Mouse (Mus musculus) regulatory T cell (primary cell): ENCODE results near the gene Armc7.
"Not testable (repeated sequence)": the region's sequence is repeated elsewhere in the genome, so short reads cannot be mapped to it uniquely, and the experiment has no call there.

ENCODE experiments used
- in situ Hi-C: fragments of 300-600 bp; cut with MboI, MseI; formaldehyde crosslinking; loops from one replicate; pipeline ENCODE4 v1.15.1; 2025; ENCODE audit warnings: high pct_unique_total_duplicates

The Armc7 gene

DNA sequence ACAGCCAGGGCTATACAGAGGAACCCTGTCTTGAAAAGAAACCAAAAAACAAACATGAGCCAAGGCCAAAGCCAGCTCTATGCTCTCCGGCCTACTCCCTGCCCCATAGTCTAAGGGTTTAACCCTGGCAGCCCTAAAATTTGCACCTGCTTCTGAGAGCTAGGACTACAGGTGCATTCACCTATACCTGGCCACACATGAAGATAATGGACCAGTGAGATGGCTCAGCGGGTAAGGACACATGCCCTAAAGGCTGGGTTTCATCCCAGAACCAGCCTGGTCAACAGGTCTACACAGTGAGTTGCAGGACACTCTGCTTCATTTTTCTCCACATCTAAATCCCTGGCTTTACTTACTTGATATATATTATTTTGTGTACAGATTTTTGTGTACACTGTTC, 46.8 kb downstream of the Armc7 start:
- in situ Hi-C loops: no loop called here

DNA sequence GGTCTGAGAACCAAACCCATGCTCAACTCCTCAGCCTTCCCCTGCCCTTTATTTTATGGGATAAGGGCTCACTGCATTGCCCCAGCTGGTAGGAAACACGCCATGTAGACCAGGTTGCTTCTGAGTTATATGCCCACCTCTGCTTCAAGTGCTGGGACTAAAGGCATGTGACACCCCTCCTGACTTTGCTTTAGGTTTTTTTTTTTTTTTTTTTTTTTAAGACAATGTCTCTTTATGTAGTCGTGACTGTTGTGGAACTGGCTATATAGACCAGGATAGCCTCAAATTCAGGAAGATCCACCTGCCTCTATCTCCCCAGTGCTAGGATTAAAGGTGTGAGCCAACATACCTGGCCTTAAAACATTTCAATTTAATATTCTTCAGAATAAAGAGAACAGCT, 47.2 kb downstream of the Armc7 start:
- in situ Hi-C loops: no loop called here

DNA sequence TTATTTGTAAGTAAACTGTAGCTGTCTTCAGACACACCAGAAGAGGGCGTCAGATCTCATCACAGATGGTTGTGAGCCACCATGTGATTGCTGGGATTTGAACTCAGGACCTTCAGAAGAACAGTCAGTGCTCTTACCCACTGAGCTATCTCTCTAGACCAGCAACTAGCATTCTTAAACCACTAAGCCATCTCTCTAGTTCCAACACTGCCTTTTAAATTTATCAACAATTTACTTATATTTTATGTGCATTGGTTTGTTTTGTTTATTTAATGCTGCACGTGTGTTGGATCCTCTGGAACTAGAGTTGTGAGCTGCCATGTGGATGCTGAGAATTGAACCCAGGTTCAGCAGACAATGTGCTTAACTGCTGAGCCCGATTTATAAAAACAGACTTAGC, 51.0 kb downstream of the Armc7 start:
- in situ Hi-C loops: not testable (repeated sequence)

DNA sequence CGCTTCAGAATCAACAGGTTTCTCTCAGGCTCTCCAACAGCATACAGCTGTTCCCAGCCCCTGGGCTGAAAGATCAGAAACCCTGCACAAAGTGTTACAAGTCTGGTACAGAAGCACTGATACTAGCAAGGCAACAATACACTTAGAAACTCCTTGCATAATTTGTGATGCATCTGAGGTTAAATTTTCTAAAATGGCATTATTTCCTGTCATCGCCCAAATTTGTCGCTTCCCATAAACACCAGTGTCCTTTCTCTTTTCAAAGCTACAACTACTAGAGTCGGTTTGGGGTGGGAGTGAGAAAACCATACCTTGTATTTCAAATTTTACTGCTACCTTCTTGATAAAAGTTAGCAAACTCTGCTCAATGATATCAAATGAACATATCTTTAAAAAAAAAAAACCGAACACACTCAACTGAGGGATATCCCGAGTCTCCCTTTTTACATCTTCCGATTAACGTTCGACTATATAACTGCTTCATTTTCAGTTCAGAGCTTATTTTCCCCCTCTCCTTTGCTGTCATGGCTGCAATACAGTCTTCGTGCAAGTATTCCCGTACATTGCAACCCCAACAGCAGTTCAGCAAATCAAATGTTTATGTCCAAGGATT, 59.4 kb downstream of the Armc7 start:
- in situ Hi-C loops: no loop called here

DNA sequence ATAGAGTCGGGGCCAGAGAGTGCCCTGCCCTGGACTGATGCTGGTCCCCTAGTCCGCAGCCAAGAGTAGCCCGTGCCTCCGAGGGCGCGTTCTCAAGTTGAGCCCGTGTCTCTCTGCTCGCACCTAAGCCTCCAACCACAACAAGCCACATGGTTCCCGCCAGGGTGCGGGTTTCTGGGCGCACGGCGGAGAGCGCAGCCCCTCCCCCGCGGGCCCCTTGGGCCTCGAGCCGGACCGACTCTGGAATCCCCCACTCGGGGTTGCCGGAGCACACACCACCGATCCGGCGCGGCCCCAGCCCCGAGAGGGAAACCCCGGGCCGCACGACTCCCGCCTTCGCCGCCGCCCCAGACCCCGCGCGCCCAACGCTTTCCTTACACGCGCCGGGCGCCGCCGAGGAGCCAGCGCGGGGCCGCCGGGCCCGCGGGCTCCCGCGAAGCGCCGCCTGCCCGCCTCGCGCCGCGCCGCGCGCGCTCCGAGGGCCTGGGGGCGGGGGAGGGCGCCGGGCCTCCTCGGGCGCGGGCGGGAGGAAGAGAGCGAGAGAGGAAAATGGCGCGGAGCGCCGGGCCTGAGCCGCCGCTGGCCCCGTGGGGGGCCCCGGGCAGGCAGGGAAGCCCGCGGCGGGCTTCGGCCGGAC, 60.1 kb downstream of the Armc7 start:
- in situ Hi-C loops: no loop called here

DNA sequence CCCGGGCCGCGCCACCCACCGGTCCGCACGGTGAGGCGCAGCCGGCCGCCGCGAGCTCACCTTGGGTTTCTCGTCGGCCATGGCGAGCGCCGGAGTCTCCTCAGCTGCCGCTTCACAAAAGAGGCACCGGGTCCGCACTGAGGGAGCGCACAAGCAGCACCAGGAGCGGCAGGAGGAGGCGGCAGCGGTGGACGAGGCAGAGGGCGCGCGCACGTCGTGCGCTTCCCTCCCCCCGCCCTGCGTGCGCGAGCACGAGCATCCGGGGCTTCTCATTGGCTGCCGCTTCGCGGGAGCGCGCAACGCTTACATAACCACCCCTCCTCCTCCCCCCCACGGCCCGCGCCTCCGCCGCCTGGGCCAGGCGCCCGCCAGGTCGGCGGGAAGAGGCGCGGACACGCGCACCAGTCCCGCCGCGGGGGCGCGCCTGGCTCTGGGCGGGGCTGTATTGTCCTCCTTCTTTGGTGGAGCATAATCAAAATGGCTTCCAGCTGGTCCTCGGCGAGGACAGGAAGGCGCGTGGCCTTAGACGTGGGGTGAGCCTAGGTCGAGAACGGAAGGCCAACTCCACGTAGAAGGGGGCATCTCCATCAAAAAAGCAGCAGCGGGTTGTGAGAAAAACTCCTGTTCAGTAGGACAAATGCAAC, 60.7 kb downstream of the Armc7 start, which contains the start of gene Sumo2:
Gene Sumo2 (minus strand): TSS at position 239 of the 644 bp plus-strand sequence.
- in situ Hi-C loops: no loop called here

GRCm38 (mm10) chr11:115536856-115537568, 61.5 kb downstream of the Armc7 start:
- in situ Hi-C loops: no loop called here

DNA sequence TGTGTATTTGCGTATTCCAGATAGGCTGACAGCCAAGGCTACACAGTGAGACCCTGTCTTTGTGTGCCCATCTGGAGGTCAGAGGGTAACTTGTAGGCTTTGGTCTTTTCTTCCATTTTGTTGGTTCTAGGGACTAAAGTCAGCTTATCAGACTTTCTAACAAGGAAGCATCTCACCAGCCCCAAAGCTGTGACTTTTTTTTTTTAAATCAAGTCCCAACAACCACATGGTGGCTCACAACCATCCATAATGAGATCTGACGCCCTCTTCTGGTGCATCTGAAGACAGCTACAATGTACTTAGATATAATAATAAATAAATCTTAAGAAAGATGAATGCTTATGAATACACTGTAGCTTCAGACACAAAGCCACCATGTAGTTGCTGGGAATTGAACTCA, 62.6 kb downstream of the Armc7 start:
- in situ Hi-C loops: no loop called here
